Mouse (Mus musculus): ENCODE results near the gene Cox7a2. TPM values are rescaled to one million over a fixed set of nuclear protein-coding genes. Genes with fewer than 3 reads are reported as not detected.

Gene Cox7a2
- polyA plus RNA-seq, 1 experiment: 333 TPM

DNA sequence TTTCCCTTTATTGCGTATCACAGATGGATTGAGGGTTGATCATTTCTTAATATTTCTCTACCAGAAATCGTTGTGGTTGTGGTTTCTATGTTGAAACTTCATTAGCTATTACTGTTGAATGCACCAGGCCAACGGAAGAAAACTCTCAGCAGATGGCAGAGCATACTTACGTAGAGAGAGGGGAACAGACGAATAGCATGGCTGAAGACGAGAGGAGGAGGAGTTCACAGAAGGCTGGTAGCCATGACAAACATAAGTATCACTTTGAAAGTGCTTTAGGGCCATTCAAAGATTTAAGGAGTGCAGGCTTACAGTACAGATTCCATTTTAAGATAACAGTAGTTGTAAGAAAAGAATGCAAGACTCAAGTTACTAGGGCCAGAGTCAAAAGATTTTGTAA lies 2.8 kb upstream of the Cox7a2 start:
- TF ChIP-seq POLR2A (IDR thresholded peaks at IDR 0.05; ENCODE audit: borderline replicate concordance, control insufficient read depth, low read depth, low read length): no peak
- TF ChIP-seq CTCF (IDR thresholded peaks at IDR 0.05; ENCODE audit: control insufficient read depth, insufficient read depth, low read length): no peak
- WGBS: 39% methylated on average over 6 of the region's 6 CpGs
- no peak overlapping the region for H3K27ac ChIP-seq (ENCODE audit: control insufficient read depth, insufficient read depth, low read depth, low read length, poor library complexity)
- H3K4me3 ChIP-seq (replicated peaks; ENCODE audit: control insufficient read depth, low read depth, low read length): no peak overlapping the region
- no peaks in the 10 kb centered on the region; the same call in 1 of the 2 replicates for H3K4me1 ChIP-seq (ENCODE audit: control insufficient read depth, insufficient read depth, low read length)

DNA sequence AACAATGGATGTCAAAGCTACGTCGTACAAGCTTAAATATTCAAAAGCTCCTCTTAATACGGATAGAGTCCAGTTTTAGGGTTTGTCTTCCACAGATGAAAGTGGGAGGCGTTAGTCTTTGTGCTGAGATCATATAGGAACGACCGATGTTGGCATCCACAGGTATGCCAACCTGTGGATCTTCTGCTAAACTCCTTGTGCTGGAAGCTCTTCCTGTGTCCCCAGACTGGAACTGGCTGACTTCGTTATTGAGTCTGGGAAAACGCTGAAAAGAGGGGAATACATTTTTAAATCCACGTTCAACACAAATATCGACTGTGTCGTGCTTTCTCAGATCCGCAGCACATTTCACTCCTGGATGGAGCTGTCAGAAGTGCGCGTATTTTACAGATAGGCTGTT lies 398 bp upstream of the Cox7a2 start:
- peak overlapping the region; percentile 93 for H3K4me3 ChIP-seq (replicated peaks; ENCODE audit: control insufficient read depth, low read depth, low read length)
- 3% methylated on average over 14 of the region's 14 CpGs for WGBS
- TF ChIP-seq CTCF (IDR thresholded peaks at IDR 0.05; ENCODE audit: control insufficient read depth, insufficient read depth, low read length) (no peak), POLR2A (IDR thresholded peaks at IDR 0.05; ENCODE audit: borderline replicate concordance, control insufficient read depth, low read depth, low read length) (no peak)
- H3K4me1 ChIP-seq (ENCODE audit: control insufficient read depth, insufficient read depth, low read length): no peaks in the 10 kb centered on the region; the same call in 1 of the 2 replicates
- H3K27ac ChIP-seq (ENCODE audit: control insufficient read depth, insufficient read depth, low read depth, low read length, poor library complexity): peak overlapping the region; percentile 63

DNA sequence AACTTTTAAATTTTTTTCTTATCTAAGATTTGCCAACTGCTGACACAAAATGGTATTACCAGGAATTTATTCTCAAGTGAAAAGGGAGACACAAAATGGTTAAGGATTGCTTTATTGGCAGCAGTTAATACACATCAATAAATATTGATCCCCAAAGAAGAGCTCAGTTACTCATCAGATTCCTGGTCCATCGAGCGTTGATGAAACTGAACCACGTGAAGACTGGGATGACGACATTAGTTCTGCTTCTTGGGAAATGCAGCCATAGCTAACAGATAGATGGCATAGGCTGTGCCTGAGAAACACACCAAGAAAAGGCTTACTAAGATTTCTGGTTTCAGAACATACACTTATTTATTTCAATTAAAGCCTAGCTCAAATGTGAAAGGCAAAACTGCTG lies 4.4 kb downstream of the Cox7a2 start:
- H3K4me3 ChIP-seq (replicated peaks; ENCODE audit: control insufficient read depth, low read depth, low read length): no peak overlapping the region
- H3K4me1 ChIP-seq (ENCODE audit: control insufficient read depth, insufficient read depth, low read length): no peaks in the 10 kb centered on the region; the same call in 1 of the 2 replicates
- H3K27ac ChIP-seq (ENCODE audit: control insufficient read depth, insufficient read depth, low read depth, low read length, poor library complexity): no peak overlapping the region
- 68% methylated on average over 4 of the region's 4 CpGs for WGBS
- TF ChIP-seq CTCF (IDR thresholded peaks at IDR 0.05; ENCODE audit: control insufficient read depth, insufficient read depth, low read length) (no peak), POLR2A (IDR thresholded peaks at IDR 0.05; ENCODE audit: borderline replicate concordance, control insufficient read depth, low read depth, low read length) (no peak)

DNA sequence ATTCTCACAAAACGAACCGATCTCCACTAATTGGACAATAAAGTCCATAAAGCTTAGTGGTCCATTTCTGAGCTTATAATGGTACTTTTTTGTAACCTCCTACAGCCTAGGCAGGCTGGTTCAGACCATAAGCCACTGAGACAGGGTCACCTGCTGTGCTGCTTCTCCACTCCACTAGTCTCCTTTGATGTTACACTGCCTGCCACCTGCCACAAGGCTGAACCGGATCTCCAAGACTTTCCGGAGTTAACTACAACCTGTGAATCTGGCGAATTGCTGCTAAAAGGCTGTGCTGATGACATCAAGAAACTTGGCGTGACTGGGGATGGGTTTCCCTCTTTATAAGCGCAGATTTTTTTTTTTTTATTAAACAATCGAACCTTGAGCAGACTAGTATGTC lies 7.8 kb downstream of the Cox7a2 start:
- no peak overlapping the region for H3K27ac ChIP-seq (ENCODE audit: control insufficient read depth, insufficient read depth, low read depth, low read length, poor library complexity)
- no peaks in the 10 kb centered on the region for H3K4me1 ChIP-seq (ENCODE audit: control insufficient read depth, insufficient read depth, low read length)
- no peak overlapping the region for H3K4me3 ChIP-seq (replicated peaks; ENCODE audit: control insufficient read depth, low read depth, low read length)
- WGBS: 84% methylated on average over 8 of the region's 8 CpGs
- TF ChIP-seq POLR2A (IDR thresholded peaks at IDR 0.05; ENCODE audit: borderline replicate concordance, control insufficient read depth, low read depth, low read length): no peak

DNA sequence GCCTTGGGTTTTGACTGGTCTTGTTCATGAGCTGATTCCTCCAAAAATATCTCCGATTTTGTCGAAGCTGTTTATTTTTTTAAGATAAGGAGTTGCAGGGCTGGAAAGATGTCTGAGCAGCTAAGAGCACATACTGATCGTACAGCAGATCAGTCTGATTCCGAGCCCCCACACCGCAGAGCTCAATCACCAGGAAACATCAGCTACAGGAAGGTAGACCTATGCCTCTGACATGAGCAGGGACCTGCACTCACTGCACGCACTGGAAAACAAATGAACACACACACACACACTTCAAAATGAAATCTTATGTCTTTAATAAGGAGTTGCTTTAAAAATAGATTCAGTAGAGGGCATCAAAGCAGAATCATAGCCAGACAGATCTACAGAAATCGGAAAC lies 9.0 kb downstream of the Cox7a2 start:
- WGBS: 36% methylated on average over 7 of the region's 7 CpGs
- Histone ChIP-seq H3K27ac (ENCODE audit: control insufficient read depth, insufficient read depth, low read depth, low read length, poor library complexity) (no peak overlapping the region), H3K4me1 (ENCODE audit: control insufficient read depth, insufficient read depth, low read length) (no peaks in the 10 kb centered on the region), H3K4me3 (replicated peaks; ENCODE audit: control insufficient read depth, low read depth, low read length) (no peak overlapping the region)
- TF ChIP-seq POLR2A (IDR thresholded peaks at IDR 0.05; ENCODE audit: borderline replicate concordance, control insufficient read depth, low read depth, low read length) (no peak), CTCF (IDR thresholded peaks at IDR 0.05; ENCODE audit: control insufficient read depth, insufficient read depth, low read length) (no peak)

DNA sequence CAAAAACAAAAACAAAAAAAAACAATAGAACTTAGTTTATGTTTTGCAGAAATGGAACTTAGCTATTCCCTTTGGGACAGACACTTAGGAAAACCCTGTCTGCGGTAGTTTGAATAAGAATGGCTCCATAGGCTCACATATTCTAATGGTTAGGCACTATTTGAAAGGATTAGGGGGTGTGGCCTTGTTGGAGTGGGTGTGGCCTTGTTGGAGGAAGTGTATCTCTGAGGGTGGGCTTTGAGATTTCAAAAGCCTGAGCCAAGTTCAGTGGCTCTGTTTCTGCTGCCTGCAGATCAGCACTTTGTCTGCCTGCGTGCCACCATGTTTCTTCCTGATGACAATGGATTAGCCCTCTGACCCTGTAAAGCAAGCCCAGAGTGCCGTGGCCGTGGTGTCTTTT lies 14.6 kb downstream of the Cox7a2 start:
- TF ChIP-seq POLR2A (IDR thresholded peaks at IDR 0.05; ENCODE audit: borderline replicate concordance, control insufficient read depth, low read depth, low read length): no peak
- TF ChIP-seq CTCF (IDR thresholded peaks at IDR 0.05; ENCODE audit: control insufficient read depth, insufficient read depth, low read length): no peak
- 89% methylated on average over 4 of the region's 4 CpGs for WGBS
- Histone ChIP-seq H3K4me1 (ENCODE audit: control insufficient read depth, insufficient read depth, low read length) (no peaks in the 10 kb centered on the region), H3K4me3 (replicated peaks; ENCODE audit: control insufficient read depth, low read depth, low read length) (no peak overlapping the region), H3K27ac (ENCODE audit: control insufficient read depth, insufficient read depth, low read depth, low read length, poor library complexity) (no peak overlapping the region)

DNA sequence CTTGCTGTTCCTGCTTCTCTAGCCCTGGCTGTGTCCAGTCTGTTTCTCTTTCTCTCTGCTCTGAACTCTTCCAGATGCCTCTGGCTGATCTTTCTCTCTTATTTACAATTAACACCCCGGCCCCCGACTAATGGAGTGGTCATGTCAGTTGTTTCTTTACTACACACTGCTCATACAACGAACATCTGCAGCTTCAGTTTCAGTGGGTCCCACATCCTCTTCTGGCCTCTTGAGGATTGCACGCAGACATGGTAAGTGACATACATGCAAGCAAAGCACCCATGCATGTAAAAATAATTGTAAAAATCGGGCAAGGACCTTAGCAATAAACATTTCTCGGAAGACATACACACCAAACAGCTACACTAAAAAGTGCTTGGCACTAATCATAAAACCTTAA lies 24.1 kb downstream of the Cox7a2 start:
- Histone ChIP-seq H3K4me3 (replicated peaks; ENCODE audit: control insufficient read depth, low read depth, low read length) (no peak overlapping the region), H3K27ac (ENCODE audit: control insufficient read depth, insufficient read depth, low read depth, low read length, poor library complexity) (peak overlapping the region; percentile 66; the same call in 1 of the 2 replicates), H3K4me1 (ENCODE audit: control insufficient read depth, insufficient read depth, low read length) (no peaks in the 10 kb centered on the region)
- 71% methylated on average over 6 of the region's 6 CpGs for WGBS
- no peak for TF ChIP-seq POLR2A (IDR thresholded peaks at IDR 0.05; ENCODE audit: borderline replicate concordance, control insufficient read depth, low read depth, low read length)
- TF ChIP-seq CTCF (IDR thresholded peaks at IDR 0.05; ENCODE audit: control insufficient read depth, insufficient read depth, low read length): no peak

DNA sequence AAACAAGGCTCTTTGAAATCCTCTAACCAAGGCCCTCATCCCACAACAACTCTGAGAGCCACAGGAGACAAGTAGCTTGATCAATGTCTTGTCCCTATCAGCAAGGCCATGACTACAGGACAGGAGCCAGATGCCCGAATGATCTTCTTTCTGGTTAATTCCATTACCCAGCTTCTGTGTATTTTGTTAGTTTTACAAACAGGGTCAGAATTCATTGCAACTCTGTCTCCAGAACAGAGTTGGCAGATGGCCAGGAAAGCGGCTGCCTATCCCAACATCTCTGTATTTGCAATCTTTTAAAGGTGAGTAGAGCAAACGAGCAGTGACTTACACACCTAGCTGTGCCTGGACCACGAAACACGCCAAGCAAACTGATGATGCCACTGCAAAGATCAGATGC lies 29.4 kb downstream of the Cox7a2 start:
- Histone ChIP-seq H3K4me1 (ENCODE audit: control insufficient read depth, insufficient read depth, low read length) (no peaks in the 10 kb centered on the region), H3K27ac (ENCODE audit: control insufficient read depth, insufficient read depth, low read depth, low read length, poor library complexity) (no peak overlapping the region), H3K4me3 (replicated peaks; ENCODE audit: control insufficient read depth, low read depth, low read length) (no peak overlapping the region)
- WGBS: 73% methylated on average over 5 of the region's 5 CpGs
- no peak for TF ChIP-seq POLR2A (IDR thresholded peaks at IDR 0.05; ENCODE audit: borderline replicate concordance, control insufficient read depth, low read depth, low read length)
- TF ChIP-seq CTCF (IDR thresholded peaks at IDR 0.05; ENCODE audit: control insufficient read depth, insufficient read depth, low read length): no peak

DNA sequence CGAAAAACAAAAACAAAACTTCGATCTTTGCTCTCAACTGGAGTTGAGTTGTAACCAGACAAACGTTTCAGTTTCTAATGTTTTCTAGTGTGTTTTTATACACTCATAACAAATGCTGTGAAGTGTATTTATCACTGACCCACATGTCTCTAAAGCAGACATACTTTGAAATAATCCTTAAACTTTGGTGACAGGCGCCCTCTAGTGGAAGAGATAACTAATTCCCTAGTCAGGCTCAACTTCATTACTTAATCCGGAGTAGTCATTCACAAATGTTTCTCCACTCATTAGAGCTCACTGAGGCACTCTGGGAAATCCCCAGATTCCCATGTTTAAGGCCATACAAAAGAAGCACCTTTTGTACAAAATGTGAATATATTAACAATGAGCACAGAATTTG lies 36.6 kb downstream of the Cox7a2 start:
- Histone ChIP-seq H3K4me3 (replicated peaks; ENCODE audit: control insufficient read depth, low read depth, low read length) (no peak overlapping the region), H3K4me1 (ENCODE audit: control insufficient read depth, insufficient read depth, low read length) (no peaks in the 10 kb centered on the region), H3K27ac (ENCODE audit: control insufficient read depth, insufficient read depth, low read depth, low read length, poor library complexity) (no peak overlapping the region)
- WGBS: 33% methylated on average over 5 of the region's 5 CpGs
- TF ChIP-seq POLR2A (IDR thresholded peaks at IDR 0.05; ENCODE audit: borderline replicate concordance, control insufficient read depth, low read depth, low read length): no peak
- TF ChIP-seq CTCF (IDR thresholded peaks at IDR 0.05; ENCODE audit: control insufficient read depth, insufficient read depth, low read length): no peak

Data from bone marrow, adult 2 months (tissue).